Mouse (Mus musculus): ENCODE data around the gene Rab6b.

DNA sequence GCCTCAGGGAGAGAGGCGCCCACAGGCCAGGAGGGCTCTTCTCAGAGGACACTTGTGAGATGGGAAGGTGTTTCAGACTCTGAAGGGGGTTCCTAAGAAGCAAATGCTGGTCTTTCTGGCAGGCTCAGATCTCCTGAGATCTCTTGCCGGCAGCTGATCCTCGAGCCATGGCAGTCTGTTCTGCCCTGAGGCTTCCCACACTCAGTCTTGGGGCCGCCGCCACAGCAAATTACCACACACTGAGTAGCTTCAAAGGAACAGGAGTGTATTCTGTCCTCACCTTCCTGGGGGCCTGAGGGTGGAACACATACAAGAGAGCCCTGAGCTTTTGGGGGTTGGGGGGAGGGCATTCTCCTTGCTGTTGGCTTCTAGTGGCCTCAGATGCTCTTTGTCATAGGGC lies 33.8 kb downstream of the Rab6b start:
- TF ChIP-seq CTCF (IDR thresholded peaks at IDR 0.05; ENCODE audit: low read depth, low read length): no peak
- no peak for TF ChIP-seq POLR2A (IDR thresholded peaks at IDR 0.05; ENCODE audit: extremely low read depth, insufficient read depth, low read length)
